Mouse (Mus musculus) embryonic facial prominence, embryonic 12.5 days (tissue): Measurements from ENCODE around the gene Serpinc1. TPM values are rescaled to one million over a fixed set of nuclear protein-coding genes. Genes with fewer than 3 reads are reported as not detected.

Experiments
- ATAC-seq: fragments of 200-750 bp; cut with Nextera tagmentation; 2 replicates; pipeline ENCODE4 v1.8.0; 2017; ENCODE audit not compliant: insufficient number of reproducible peaks, insufficient read depth, low FRiP score, low TSS enrichment
- H3K27ac ChIP-seq: fragments of 300-500 bp; sonication (generic); 2 replicates; pipeline ENCODE4 v1.5.1; 2016; ENCODE audit warnings: mild to moderate bottlenecking
- H3K27me3 ChIP-seq: fragments of 300-500 bp; sonication (generic); 2 replicates; pipeline ENCODE4 v1.6.1; 2016; ENCODE audit warnings: mild to moderate bottlenecking, moderate library complexity
- H3K36me3 ChIP-seq: fragments of 300-500 bp; sonication (generic); 2 replicates; pipeline ENCODE4 v1.6.1; 2016; ENCODE audit warnings: mild to moderate bottlenecking
- H3K4me1 ChIP-seq: fragments of 300-500 bp; sonication (generic); 2 replicates; pipeline ENCODE4 v1.6.1; 2016
- H3K4me2 ChIP-seq: fragments of 300-500 bp; sonication (generic); replicated peaks from 2 replicates; pipeline ENCODE4 v1.6.1; 2016; ENCODE audit warnings: mild to moderate bottlenecking, moderate library complexity
- H3K4me3 ChIP-seq: fragments of 300-500 bp; sonication (generic); 2 replicates; pipeline ENCODE4 v1.5.1; 2016; ENCODE audit warnings: mild to moderate bottlenecking
- H3K9ac ChIP-seq: fragments of 300-500 bp; sonication (generic); 2 replicates; pipeline ENCODE4 v1.6.1; 2016; ENCODE audit warnings: mild to moderate bottlenecking, moderate library complexity
- H3K9me3 ChIP-seq: fragments of 300-500 bp; sonication (generic); 2 replicates; pipeline ENCODE4 v1.6.1; 2016; ENCODE audit warnings: mild to moderate bottlenecking, moderate library complexity
- WGBS: fragments of 180-500 bp; shearing (Covaris S2); methylation state at CpG from one replicate; pipeline ENCODE4 v1.1.7; 2016; 5-methylcytosine and 5-hydroxymethylcytosine counted together
- polyA plus RNA-seq: library from polyadenylated mRNA; unstranded; fragments of >200 nt; fragmentation: Nextera tagmentation; extraction: Ambion mirVana; gene quantifications from 2 replicates; pipeline ENCODE4 v1.2.1, GENCODE M21; 2016

Serpinc1 gene
- polyA plus RNA-seq, 1 experiment from 2014 or later = 2.9 TPM

DNA sequence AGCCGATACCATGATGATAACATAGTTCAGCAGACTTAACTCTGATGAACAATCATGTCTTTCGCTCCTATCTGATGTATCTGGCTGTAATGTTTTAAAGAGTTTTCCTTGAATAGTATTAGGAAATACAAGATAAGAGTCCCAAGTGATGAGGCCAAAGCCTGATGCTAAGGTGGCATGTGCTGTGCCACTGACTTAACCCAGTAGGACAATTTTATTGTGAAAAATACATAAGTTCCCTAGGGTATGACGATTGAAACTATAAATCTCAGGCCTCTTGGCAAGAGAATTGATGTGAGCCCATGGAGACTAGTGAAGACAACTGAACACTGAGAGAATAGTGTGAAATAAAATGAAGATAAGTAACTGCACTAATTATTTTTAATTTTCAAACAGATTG is 59.2 kb downstream of the Serpinc1 start:
- WGBS = 23% methylated on average over 3 of the region's 3 CpGs

DNA sequence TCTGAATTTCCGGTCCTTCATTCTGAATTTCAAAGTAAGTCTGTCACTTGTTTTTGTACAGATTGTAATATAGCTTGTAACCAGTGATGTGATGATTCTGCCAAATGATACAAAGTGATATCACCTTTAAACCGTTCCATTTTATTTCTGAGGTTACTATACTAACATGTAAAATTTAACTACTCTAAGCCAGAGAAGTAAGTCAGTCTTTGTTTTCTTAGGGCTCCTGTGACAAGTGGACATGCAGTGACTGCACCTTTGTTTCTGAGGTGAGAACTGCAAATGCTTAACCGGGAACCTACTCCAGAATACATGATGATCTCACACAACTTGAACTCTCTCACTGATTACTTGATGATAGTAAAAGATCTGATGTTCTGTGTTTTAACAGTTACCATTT is 59.6 kb downstream of the Serpinc1 start:
- 34% methylated on average over 3 of the region's 3 CpGs for WGBS
- no peaks in the 10 kb centered on the region for H3K27me3 ChIP-seq
- H3K27ac ChIP-seq = no peak overlapping the region
- no peaks in the 10 kb centered on the region for H3K9me3 ChIP-seq
- peaks cover 13% of the 10 kb centered on the region for H3K4me1 ChIP-seq
- peak overlapping the region; percentile 59; the same call in 1 of the 2 replicates for H3K9ac ChIP-seq
- ATAC-seq = no peak
- peak overlapping the region; percentile 66 for H3K4me2 ChIP-seq
- peaks cover 31% of the 10 kb centered on the region for H3K36me3 ChIP-seq
- peak overlapping the region; percentile 38 for H3K4me3 ChIP-seq

More for the DNA sequence above, 59.2 kb downstream of the Serpinc1 start:
- Histone ChIP-seq H3K4me3 (peak overlapping the region; percentile 38), H3K27me3 (no peaks in the 10 kb centered on the region), H3K4me2 (peak overlapping the region; percentile 66), H3K36me3 (peaks cover 31% of the 10 kb centered on the region), H3K4me1 (peaks cover 13% of the 10 kb centered on the region), H3K9me3 (no peaks in the 10 kb centered on the region), H3K9ac (peak overlapping the region; percentile 59), H3K27ac (0 out of 2 replicates have a peak overlapping the region, but pooled peaks have one; percentile 50)
- ATAC-seq = no peak

DNA sequence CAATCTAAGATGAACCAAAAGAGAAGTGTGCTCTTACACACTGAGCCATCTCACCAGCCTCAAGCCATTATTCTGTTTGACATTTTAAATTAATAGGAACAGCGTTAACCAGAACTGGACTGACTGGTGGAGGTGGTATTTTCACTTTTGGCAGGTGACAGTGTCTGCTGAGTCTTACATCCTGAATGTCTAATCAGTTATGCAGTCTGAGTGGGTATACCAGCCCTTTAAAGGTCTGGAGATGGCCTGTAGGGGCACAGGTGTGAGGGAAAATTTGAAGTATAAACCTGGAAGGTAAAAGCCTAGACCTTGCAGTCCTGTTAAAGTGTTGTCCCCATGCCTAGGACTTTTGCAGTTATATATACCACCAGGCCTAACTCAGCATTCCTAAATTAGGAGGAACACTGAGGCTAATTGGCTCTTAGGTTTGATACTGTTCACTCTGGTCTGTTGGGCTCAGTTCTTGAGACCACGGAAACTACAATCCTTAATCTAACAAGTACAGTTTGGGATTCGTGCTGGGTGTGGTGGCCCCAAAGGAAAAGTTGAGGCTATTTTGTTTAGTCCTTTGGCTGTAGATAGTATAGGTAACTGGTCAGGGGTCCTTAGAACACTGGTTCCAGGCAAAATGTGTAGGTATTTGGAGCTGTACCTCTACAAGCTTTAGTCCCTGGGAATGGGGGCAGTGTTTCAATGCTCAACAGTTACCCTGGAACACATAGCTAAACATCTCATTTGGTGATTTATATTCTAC is 60.8 kb downstream of the Serpinc1 start:
- 10% methylated on average over 3 of the region's 3 CpGs for WGBS
- Histone ChIP-seq H3K4me3 (no peak overlapping the region), H3K27me3 (no peaks in the 10 kb centered on the region), H3K9ac (no peak overlapping the region), H3K36me3 (peaks cover 39% of the 10 kb centered on the region), H3K9me3 (no peaks in the 10 kb centered on the region), H3K4me1 (peaks cover 5% of the 10 kb centered on the region), H3K4me2 (no peak overlapping the region), H3K27ac (no peak overlapping the region)
- ATAC-seq = no peak

DNA sequence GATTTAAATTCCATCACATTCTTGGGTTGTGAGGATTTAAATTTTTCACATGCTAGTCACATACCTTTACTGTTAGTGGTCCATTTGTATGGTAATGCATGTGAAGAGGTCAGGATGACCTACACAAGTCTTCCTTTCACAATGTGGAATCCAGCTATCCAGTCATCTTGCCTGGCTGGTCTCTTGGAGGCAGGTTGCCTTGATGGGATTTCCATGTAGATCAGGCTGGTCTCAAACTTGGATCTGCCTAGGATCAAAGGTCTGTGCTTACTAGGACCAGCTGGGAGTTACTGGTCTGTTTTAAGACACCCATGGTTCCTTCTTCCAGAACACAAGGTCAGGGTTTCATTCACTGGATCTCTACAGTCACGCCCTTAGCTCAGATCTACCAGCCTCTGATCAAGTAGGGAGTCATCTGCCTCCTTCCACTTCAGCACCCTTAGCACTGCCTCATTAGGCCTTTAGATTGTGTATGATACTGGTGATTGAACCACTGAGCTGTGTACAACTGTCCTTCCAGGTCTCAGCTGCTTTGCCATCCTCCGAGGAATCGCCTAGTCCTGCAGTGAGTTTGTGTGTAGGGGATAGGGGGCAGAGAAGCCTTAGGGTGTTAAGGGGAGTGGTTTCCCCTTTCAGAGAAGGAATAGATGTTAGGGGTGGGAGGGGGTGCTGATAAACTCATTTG is 61.5 kb downstream of the Serpinc1 start:
- Histone ChIP-seq H3K9ac (no peak overlapping the region), H3K4me3 (no peak overlapping the region), H3K4me2 (no peak overlapping the region), H3K4me1 (peaks cover 5% of the 10 kb centered on the region), H3K9me3 (no peaks in the 10 kb centered on the region), H3K27ac (peak overlapping the region; percentile 61), H3K27me3 (no peaks in the 10 kb centered on the region), H3K36me3 (peaks cover 42% of the 10 kb centered on the region)
- ATAC-seq = 0 out of 2 replicates have a peak, but pooled peaks have one; percentile 32
- WGBS = 11% methylated on average over 3 of the region's 3 CpGs

DNA sequence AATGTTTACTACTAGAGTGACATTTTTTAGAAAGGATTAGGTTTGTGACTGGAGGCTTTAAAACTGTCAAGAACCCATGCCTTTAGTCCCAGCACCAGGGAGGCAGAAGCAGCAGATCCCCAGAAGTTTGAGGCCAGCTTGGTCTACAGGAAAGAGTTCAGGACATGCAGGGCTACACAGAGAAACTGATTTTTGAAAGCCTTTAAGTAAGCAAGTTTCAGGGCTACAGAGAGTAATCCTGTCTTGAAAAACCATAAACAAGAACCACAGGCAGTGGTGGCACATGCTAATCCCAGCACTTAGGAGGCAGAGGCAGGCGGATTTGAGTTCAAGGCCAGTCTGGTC is 62.0 kb downstream of the Serpinc1 start:
- H3K27ac ChIP-seq = peak overlapping the region; percentile 61
- 56% methylated on average over 1 of the region's 1 CpGs for WGBS

DNA sequence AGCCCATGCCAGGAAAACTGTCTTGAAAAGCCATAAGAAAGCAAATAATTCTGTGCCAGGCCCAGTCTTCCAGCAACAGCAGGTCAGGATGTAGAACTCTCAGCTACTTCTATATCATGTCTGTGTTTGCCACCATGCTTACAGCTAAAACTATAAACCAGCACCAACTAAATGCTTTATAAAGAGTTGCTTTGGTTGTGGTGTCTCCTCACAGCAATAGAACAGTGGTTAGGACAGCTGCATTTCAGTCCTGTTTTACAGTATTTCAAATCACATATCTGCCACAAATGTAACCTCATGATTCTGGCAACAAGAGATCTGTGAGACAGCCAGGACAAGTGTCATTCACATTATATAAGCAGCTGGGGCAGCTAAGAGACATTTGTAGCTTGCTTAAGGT is 62.5 kb downstream of the Serpinc1 start:
- Histone ChIP-seq H3K36me3 (peaks cover 48% of the 10 kb centered on the region), H3K9ac (no peak overlapping the region), H3K4me3 (no peak overlapping the region), H3K27me3 (no peaks in the 10 kb centered on the region), H3K27ac (no peak overlapping the region), H3K9me3 (no peaks in the 10 kb centered on the region), H3K4me1 (peaks cover 5% of the 10 kb centered on the region), H3K4me2 (no peak overlapping the region)
- no peak for ATAC-seq

More for the DNA sequence above, 62.0 kb downstream of the Serpinc1 start:
- Histone ChIP-seq H3K4me1 (peaks cover 5% of the 10 kb centered on the region), H3K36me3 (peaks cover 47% of the 10 kb centered on the region), H3K27me3 (no peaks in the 10 kb centered on the region), H3K9me3 (no peaks in the 10 kb centered on the region), H3K4me2 (no peak overlapping the region), H3K9ac (no peak overlapping the region), H3K4me3 (no peak overlapping the region)
- ATAC-seq = no peak

DNA sequence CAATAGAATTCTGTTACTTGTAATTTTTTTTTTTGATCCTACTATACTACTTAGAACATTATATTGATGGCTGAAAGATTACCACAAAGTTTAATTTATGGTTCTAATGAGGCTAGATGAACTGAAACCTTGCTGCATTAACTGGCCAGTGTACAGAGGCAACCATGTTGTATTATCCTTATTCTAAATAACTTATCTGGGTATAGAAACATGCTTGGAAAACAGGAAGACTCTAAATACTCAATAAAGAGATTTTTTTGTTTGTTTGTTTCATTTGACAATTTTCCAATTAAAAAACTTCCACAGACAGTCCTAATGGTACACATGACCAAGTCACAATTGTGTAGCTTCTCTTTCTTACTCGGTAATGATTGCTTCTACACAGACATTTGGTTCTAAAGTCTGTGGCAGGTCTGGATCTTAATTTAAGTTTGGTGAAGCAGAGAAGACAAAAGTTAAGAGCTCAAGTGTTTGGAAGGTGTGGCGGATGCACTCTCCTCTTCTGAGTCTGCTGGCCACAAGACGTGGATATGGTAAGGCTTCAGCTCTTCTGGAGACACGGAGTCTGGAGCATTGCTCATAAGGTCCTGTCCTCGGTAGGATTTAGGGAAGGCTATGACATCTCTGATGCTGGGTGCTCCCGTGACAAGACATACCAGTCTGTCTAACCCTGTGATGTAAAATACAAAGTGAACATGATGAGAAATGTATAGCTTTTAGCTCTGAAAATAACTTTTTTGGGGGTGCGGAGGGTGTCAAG is 63.1 kb downstream of the Serpinc1 start:
- no peak overlapping the region for H3K9ac ChIP-seq
- peaks cover 48% of the 10 kb centered on the region for H3K36me3 ChIP-seq
- no peak overlapping the region for H3K27ac ChIP-seq

DNA sequence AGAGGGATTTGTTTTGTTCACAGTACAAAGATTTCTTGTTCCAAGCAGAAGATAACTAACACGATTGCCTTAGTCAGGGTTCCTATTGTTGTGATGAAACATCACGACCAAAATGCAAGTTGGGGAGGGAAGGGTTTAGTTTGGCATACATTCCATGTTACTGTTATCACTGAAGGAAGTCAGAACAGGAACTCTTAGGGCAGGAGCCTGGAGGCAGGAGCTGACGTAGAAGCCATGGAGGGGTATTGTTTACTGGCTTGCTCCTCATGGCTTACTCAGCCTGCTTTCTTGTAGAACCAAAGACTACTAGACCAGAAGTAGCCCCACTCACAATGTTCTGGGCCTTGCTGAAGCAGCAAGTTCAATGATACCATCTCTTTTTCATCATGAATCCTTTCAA is 68.6 kb downstream of the Serpinc1 start:
- peaks cover 39% of the 10 kb centered on the region for H3K36me3 ChIP-seq

More for the DNA sequence above, 63.1 kb downstream of the Serpinc1 start:
- Histone ChIP-seq H3K27me3 (no peaks in the 10 kb centered on the region), H3K4me2 (no peak overlapping the region), H3K9me3 (no peaks in the 10 kb centered on the region), H3K4me1 (peaks cover 5% of the 10 kb centered on the region), H3K4me3 (no peak overlapping the region)
- no peak for ATAC-seq
- 90% methylated on average over 7 of the region's 7 CpGs for WGBS

More for the DNA sequence above, 68.6 kb downstream of the Serpinc1 start:
- Histone ChIP-seq H3K4me1 (no peaks in the 10 kb centered on the region), H3K27ac (no peak overlapping the region), H3K9me3 (no peaks in the 10 kb centered on the region), H3K9ac (no peak overlapping the region), H3K27me3 (no peaks in the 10 kb centered on the region), H3K4me2 (no peak overlapping the region), H3K4me3 (no peak overlapping the region)
- no peak for ATAC-seq
- WGBS = 84% methylated on average over 3 of the region's 3 CpGs

Other genes with a start within 250 kb of the Serpinc1 start
- gene Rabgap1l, start 185.4 kb upstream of the Serpinc1 start, polyA plus RNA-seq = 18.4 and 19.6 TPM in 2 replicates
- 9.2 and 9.8 TPM in 2 replicates for gene Rc3h1, start 72.2 kb upstream of the Serpinc1 start, polyA plus RNA-seq
- gene Zbtb37, start 56.3 kb downstream of the Serpinc1 start, polyA plus RNA-seq = 8.9 and 9.4 TPM in 2 replicates
- gene Dars2, start 92.1 kb downstream of the Serpinc1 start, polyA plus RNA-seq = 32.5 and 35.2 TPM in 2 replicates
- gene Cenpl, start 92.1 kb downstream of the Serpinc1 start, polyA plus RNA-seq = 31.9 and 32.3 TPM in 2 replicates
- 18.8 and 22.0 TPM in 2 replicates for gene Klhl20, start 152.9 kb downstream of the Serpinc1 start, polyA plus RNA-seq
- 4.3 and 5.7 TPM in 2 replicates for gene Ankrd45, start 164.1 kb downstream of the Serpinc1 start, polyA plus RNA-seq
- 0.45 and 0.49 TPM in 2 replicates for gene Tex50, start 180.7 kb downstream of the Serpinc1 start, polyA plus RNA-seq